Mouse (Mus musculus) cerebellum, adult (tissue): ENCODE data around the gene Rabgef1.
A peak's percentile ranks its signal among the peaks of the same experiment; 100 is the strongest.

Source experiments
- ATAC-seq: cut with Nextera tagmentation; 2 replicates; pipeline ENCODE4 v1.9.2; 2017; ENCODE audit warnings: mild to moderate bottlenecking, moderate library complexity, mixed read lengths; ENCODE audit not compliant: insufficient number of reproducible peaks, low FRiP score, low TSS enrichment

The Rabgef1 gene

GRCm38 (mm10) chr5:130256678-130257271 is 85.2 kb downstream of the Rabgef1 start:
- ATAC-seq: peak; percentile 97

- ATAC-seq: no peak
Measured at GRCm38 (mm10) chr5:130257303-130257702, 85.7 kb downstream of the Rabgef1 start.

- no peak for ATAC-seq
Measured at GRCm38 (mm10) chr5:130263454-130263853, 91.9 kb downstream of the Rabgef1 start.
